Mouse (Mus musculus) left cerebral cortex, adult 9 months (tissue): ENCODE data around the gene Rnf220.
"Not testable (repeated sequence)": the region's sequence is repeated elsewhere in the genome, so short reads cannot be mapped to it uniquely, and the experiment has no call there.

Experiments used
- DNase-seq, 2 experiments: peaks; one replicate each; pipeline ENCODE4 v3.0.0; 2022; ENCODE audit warnings: low spot score in 2 of 2

The Rnf220 gene

GRCm38 (mm10) chr4:117270278-117270677 lies 226.6 kb downstream of the Rnf220 start:
- peak in 1 of 2 experiments; percentile 81 for DNase-seq

GRCm38 (mm10) chr4:117267831-117268437 lies 228.9 kb downstream of the Rnf220 start:
- no peak for DNase-seq

- peak in 1 of 2 experiments; percentile 90 for DNase-seq
These were observed 229.6 kb downstream of the Rnf220 start for GRCm38 (mm10) chr4:117267284-117267683.

- no peak for DNase-seq
These were observed 233.9 kb downstream of the Rnf220 start for GRCm38 (mm10) chr4:117262987-117263386.

- no peak for DNase-seq
These were observed 234.5 kb downstream of the Rnf220 start for GRCm38 (mm10) chr4:117262101-117262913.

- DNase-seq = no peak
These were observed 235.6 kb downstream of the Rnf220 start for GRCm38 (mm10) chr4:117261222-117261621.

GRCm38 (mm10) chr4:117259909-117260308 lies 236.9 kb downstream of the Rnf220 start:
- not testable (repeated sequence) for DNase-seq

- no peak for DNase-seq
These were observed 242.2 kb downstream of the Rnf220 start for GRCm38 (mm10) chr4:117254672-117255071.

GRCm38 (mm10) chr4:117254017-117254627 lies 242.7 kb downstream of the Rnf220 start:
- DNase-seq = no peak

GRCm38 (mm10) chr4:117253218-117254016 lies 243.4 kb downstream of the Rnf220 start:
- no peak for DNase-seq

- no peak for DNase-seq
These were observed 244.1 kb downstream of the Rnf220 start for GRCm38 (mm10) chr4:117252755-117253154.

GRCm38 (mm10) chr4:117252351-117252750 lies 244.5 kb downstream of the Rnf220 start:
- no peak for DNase-seq

GRCm38 (mm10) chr4:117251801-117252316 lies 245.0 kb downstream of the Rnf220 start, which contains the start of the genes Tmem53 and Armh1:
Tmem53 (plus strand) TSS chr4:117251951.
Armh1 (minus strand) TSS chr4:117252125.
- DNase-seq = peak in 1 of 2 experiments; percentile 71

- no peak for DNase-seq
These were observed 245.9 kb downstream of the Rnf220 start for GRCm38 (mm10) chr4:117250982-117251381.

- DNase-seq = no peak
These were observed 256.0 kb downstream of the Rnf220 start for GRCm38 (mm10) chr4:117240867-117241266.

- DNase-seq = no peak
These were observed 257.7 kb downstream of the Rnf220 start for GRCm38 (mm10) chr4:117239153-117239552.

GRCm38 (mm10) chr4:117235822-117236221 lies 261.0 kb downstream of the Rnf220 start:
- DNase-seq = no peak

GRCm38 (mm10) chr4:117234166-117234741 lies 262.6 kb downstream of the Rnf220 start:
- no peak for DNase-seq

- no peak for DNase-seq
These were observed 265.6 kb downstream of the Rnf220 start for GRCm38 (mm10) chr4:117231208-117231607.

- DNase-seq = no peak
These were observed 266.5 kb downstream of the Rnf220 start for GRCm38 (mm10) chr4:117230331-117230730.

- DNase-seq = no peak
These were observed 267.3 kb downstream of the Rnf220 start for GRCm38 (mm10) chr4:117229590-117229989.
